Mouse (Mus musculus): ENCODE results near the gene Spata25. TPM values are rescaled to one million over a fixed set of nuclear protein-coding genes. Genes with fewer than 3 reads are reported as not detected.

Spata25 gene
- polyA plus RNA-seq, 1 experiment from 2014 or later: 0.36 TPM

- no peak overlapping the region for H3K27ac ChIP-seq (replicated peaks; ENCODE audit: low read depth, low read length)
- ATAC-seq (replicated peaks; ENCODE audit: insufficient number of reproducible peaks, low FRiP score, low TSS enrichment, low read depth): no peak
- peak overlapping the region; percentile 75 for H3K4me3 ChIP-seq (ENCODE audit: low read depth, low read length)
- peaks cover 7% of the 10 kb centered on the region; the same call in 1 of the 2 replicates for H3K4me1 ChIP-seq (ENCODE audit: control insufficient read depth, insufficient read depth, low read length)
- peak overlapping the region; percentile 83 for H3K9ac ChIP-seq (replicated peaks; ENCODE audit: low read length)
- no peak for DNase-seq (ENCODE audit: low spot score)
- H3K27me3 ChIP-seq (ENCODE audit: control insufficient read depth, insufficient read depth, low read length): no peaks in the 10 kb centered on the region
- H3K4me2 ChIP-seq (ENCODE audit: low read depth, low read length): peak overlapping the region; percentile 99
- WGBS: 44% methylated on average over 8 of the region's 8 CpGs
- H3K36me3 ChIP-seq (replicated peaks; ENCODE audit: control insufficient read depth, insufficient read depth, low read depth, low read length): no peaks in the 10 kb centered on the region; the same call in 1 of the 2 replicates
- H3K9me3 ChIP-seq (replicated peaks; ENCODE audit: control insufficient read depth, low read length): no peaks in the 10 kb centered on the region
Measured at GRCm38 (mm10) chr2:164834531-164834930, 6.2 kb upstream of the Spata25 start.

GRCm38 (mm10) chr2:164833314-164833959, 5.1 kb upstream of the Spata25 start, which contains the start of gene Neurl2:
Gene Neurl2 (minus strand): TSS chr2:164833456.
- ATAC-seq (replicated peaks; ENCODE audit: insufficient number of reproducible peaks, low FRiP score, low TSS enrichment, low read depth): peak; percentile 60
- peak; percentile 97 for DNase-seq (ENCODE audit: low spot score)
- Histone ChIP-seq H3K4me1 (ENCODE audit: control insufficient read depth, insufficient read depth, low read length) (peaks cover 7% of the 10 kb centered on the region; the same call in 1 of the 2 replicates), H3K27ac (replicated peaks; ENCODE audit: low read depth, low read length) (peak within 1 kb of the TSS; percentile 59), H3K4me3 (ENCODE audit: low read depth, low read length) (peak within 1 kb of the TSS; percentile 75), H3K36me3 (replicated peaks; ENCODE audit: control insufficient read depth, insufficient read depth, low read depth, low read length) (no peaks in the 10 kb centered on the region; the same call in 1 of the 2 replicates), H3K4me2 (ENCODE audit: low read depth, low read length) (peak within 1 kb of the TSS; percentile 99), H3K9me3 (replicated peaks; ENCODE audit: control insufficient read depth, low read length) (no peaks in the 10 kb centered on the region), H3K27me3 (ENCODE audit: control insufficient read depth, insufficient read depth, low read length) (no peaks in the 10 kb centered on the region), H3K9ac (replicated peaks; ENCODE audit: low read length) (peak within 1 kb of the TSS; percentile 83)
- WGBS: under 1% methylated on average over 31 of the region's 31 CpGs

GRCm38 (mm10) chr2:164832748-164833301, 4.5 kb upstream of the Spata25 start, which contains the start of gene Ctsa:
Gene Ctsa (plus strand): TSS chr2:164832873.
- Histone ChIP-seq H3K36me3 (replicated peaks; ENCODE audit: control insufficient read depth, insufficient read depth, low read depth, low read length) (no peaks in the 10 kb centered on the region; the same call in 1 of the 2 replicates), H3K27ac (replicated peaks; ENCODE audit: low read depth, low read length) (peak within 1 kb of the TSS; percentile 59), H3K9me3 (replicated peaks; ENCODE audit: control insufficient read depth, low read length) (no peaks in the 10 kb centered on the region), H3K9ac (replicated peaks; ENCODE audit: low read length) (peak within 1 kb of the TSS; percentile 83), H3K4me3 (ENCODE audit: low read depth, low read length) (peak within 1 kb of the TSS; percentile 75), H3K27me3 (ENCODE audit: control insufficient read depth, insufficient read depth, low read length) (no peaks in the 10 kb centered on the region), H3K4me1 (ENCODE audit: control insufficient read depth, insufficient read depth, low read length) (peaks cover 7% of the 10 kb centered on the region; the same call in 1 of the 2 replicates), H3K4me2 (ENCODE audit: low read depth, low read length) (peak within 1 kb of the TSS; percentile 99)
- DNase-seq (ENCODE audit: low spot score) (peak; percentile 78), ATAC-seq (replicated peaks; ENCODE audit: insufficient number of reproducible peaks, low FRiP score, low TSS enrichment, low read depth) (peak; percentile 64)
- 2% methylated on average over 35 of the region's 35 CpGs for WGBS

GRCm38 (mm10) chr2:164832032-164832747, 3.9 kb upstream of the Spata25 start:
- no peak for DNase-seq (ENCODE audit: low spot score)
- peak overlapping the region; percentile 75 for H3K4me3 ChIP-seq (ENCODE audit: low read depth, low read length)
- H3K27me3 ChIP-seq (ENCODE audit: control insufficient read depth, insufficient read depth, low read length): no peaks in the 10 kb centered on the region
- WGBS: 65% methylated on average over 16 of the region's 16 CpGs
- H3K4me1 ChIP-seq (ENCODE audit: control insufficient read depth, insufficient read depth, low read length): peaks cover 7% of the 10 kb centered on the region; the same call in 1 of the 2 replicates
- H3K9me3 ChIP-seq (replicated peaks; ENCODE audit: control insufficient read depth, low read length): no peaks in the 10 kb centered on the region
- peak overlapping the region; percentile 99 for H3K4me2 ChIP-seq (ENCODE audit: low read depth, low read length)
- no peak for ATAC-seq (replicated peaks; ENCODE audit: insufficient number of reproducible peaks, low FRiP score, low TSS enrichment, low read depth)
- H3K9ac ChIP-seq (replicated peaks; ENCODE audit: low read length): peak overlapping the region; percentile 83
- no peaks in the 10 kb centered on the region; the same call in none of the 2 replicates for H3K36me3 ChIP-seq (replicated peaks; ENCODE audit: control insufficient read depth, insufficient read depth, low read depth, low read length)
- H3K27ac ChIP-seq (replicated peaks; ENCODE audit: low read depth, low read length): no peak overlapping the region

- Histone ChIP-seq H3K27ac (replicated peaks; ENCODE audit: low read depth, low read length) (no peak overlapping the region), H3K4me1 (ENCODE audit: control insufficient read depth, insufficient read depth, low read length) (peaks cover 7% of the 10 kb centered on the region; the same call in 1 of the 2 replicates), H3K9me3 (replicated peaks; ENCODE audit: control insufficient read depth, low read length) (no peaks in the 10 kb centered on the region), H3K27me3 (ENCODE audit: control insufficient read depth, insufficient read depth, low read length) (no peaks in the 10 kb centered on the region), H3K36me3 (replicated peaks; ENCODE audit: control insufficient read depth, insufficient read depth, low read depth, low read length) (no peaks in the 10 kb centered on the region; the same call in none of the 2 replicates), H3K4me2 (ENCODE audit: low read depth, low read length) (no peak overlapping the region), H3K4me3 (ENCODE audit: low read depth, low read length) (no peak overlapping the region), H3K9ac (replicated peaks; ENCODE audit: low read length) (no peak overlapping the region)
- WGBS: 86% methylated on average over 10 of the region's 10 CpGs
- no peak for ATAC-seq (replicated peaks; ENCODE audit: insufficient number of reproducible peaks, low FRiP score, low TSS enrichment, low read depth)
- DNase-seq (ENCODE audit: low spot score): no peak
Measured at GRCm38 (mm10) chr2:164831029-164831428, 2.7 kb upstream of the Spata25 start.

- DNase-seq (ENCODE audit: low spot score) (no peak), ATAC-seq (replicated peaks; ENCODE audit: insufficient number of reproducible peaks, low FRiP score, low TSS enrichment, low read depth) (no peak)
- Histone ChIP-seq H3K4me3 (ENCODE audit: low read depth, low read length) (no peak overlapping the region), H3K36me3 (replicated peaks; ENCODE audit: control insufficient read depth, insufficient read depth, low read depth, low read length) (no peaks in the 10 kb centered on the region; the same call in none of the 2 replicates), H3K4me1 (ENCODE audit: control insufficient read depth, insufficient read depth, low read length) (no peaks in the 10 kb centered on the region), H3K27me3 (ENCODE audit: control insufficient read depth, insufficient read depth, low read length) (no peaks in the 10 kb centered on the region), H3K27ac (replicated peaks; ENCODE audit: low read depth, low read length) (no peak overlapping the region), H3K9me3 (replicated peaks; ENCODE audit: control insufficient read depth, low read length) (no peaks in the 10 kb centered on the region), H3K4me2 (ENCODE audit: low read depth, low read length) (no peak overlapping the region), H3K9ac (replicated peaks; ENCODE audit: low read length) (no peak overlapping the region)
- WGBS: 93% methylated on average over 1 of the region's 1 CpGs
Measured at GRCm38 (mm10) chr2:164829090-164829489, 753 bp upstream of the Spata25 start.

GRCm38 (mm10) chr2:164827146-164827850, 1.0 kb downstream of the Spata25 start:
- Histone ChIP-seq H3K9me3 (replicated peaks; ENCODE audit: control insufficient read depth, low read length) (no peaks in the 10 kb centered on the region), H3K4me2 (ENCODE audit: low read depth, low read length) (no peak overlapping the region), H3K9ac (replicated peaks; ENCODE audit: low read length) (no peak overlapping the region), H3K4me1 (ENCODE audit: control insufficient read depth, insufficient read depth, low read length) (no peaks in the 10 kb centered on the region), H3K4me3 (ENCODE audit: low read depth, low read length) (no peak overlapping the region), H3K27ac (replicated peaks; ENCODE audit: low read depth, low read length) (no peak overlapping the region), H3K36me3 (replicated peaks; ENCODE audit: control insufficient read depth, insufficient read depth, low read depth, low read length) (no peaks in the 10 kb centered on the region; the same call in none of the 2 replicates), H3K27me3 (ENCODE audit: control insufficient read depth, insufficient read depth, low read length) (no peaks in the 10 kb centered on the region)
- DNase-seq (ENCODE audit: low spot score): no peak
- ATAC-seq (replicated peaks; ENCODE audit: insufficient number of reproducible peaks, low FRiP score, low TSS enrichment, low read depth): no peak
- WGBS: 92% methylated on average over 15 of the region's 16 CpGs
